Mouse (Mus musculus) hindlimb bud, embryonic 11.5 days (tissue): ENCODE results near the gene Cdhr1.

Experiments
- DNase-seq: peaks from one replicate; pipeline ENCODE4 v3.0.0-alpha.2; 2012; ENCODE audit warnings: low read depth, low spot score; ENCODE audit errors: extremely low spot score

The Cdhr1 gene

GRCm38 (mm10) chr14:37080724-37081123 lies 17.4 kb downstream of the Cdhr1 start:
- DNase-seq: no peak

- peak; percentile 60 for DNase-seq
Measured at GRCm38 (mm10) chr14:37068516-37068915, 29.6 kb downstream of the Cdhr1 start.

GRCm38 (mm10) chr14:37067629-37068028 lies 30.5 kb downstream of the Cdhr1 start, which contains the start of gene Lrit2:
Lrit2 (plus strand) TSS chr14:37067929.
- DNase-seq: no peak

- DNase-seq: no peak
Measured at GRCm38 (mm10) chr14:37066636-37067035, 31.5 kb downstream of the Cdhr1 start.

- DNase-seq: no peak
Measured at GRCm38 (mm10) chr14:37064849-37065248, 33.3 kb downstream of the Cdhr1 start.

- DNase-seq: no peak
Measured at GRCm38 (mm10) chr14:37048914-37049410, 49.2 kb downstream of the Cdhr1 start, which contains the start of gene Rgr. Rgr (minus strand) TSS chr14:37048964.

GRCm38 (mm10) chr14:37034432-37034831 lies 63.7 kb downstream of the Cdhr1 start:
- no peak for DNase-seq

GRCm38 (mm10) chr14:37033241-37033640 lies 64.9 kb downstream of the Cdhr1 start:
- peak; percentile 12 for DNase-seq

- DNase-seq: no peak
Measured at GRCm38 (mm10) chr14:37032481-37033104, 65.6 kb downstream of the Cdhr1 start.

- DNase-seq: no peak
Measured at GRCm38 (mm10) chr14:37028555-37028954, 69.6 kb downstream of the Cdhr1 start.

GRCm38 (mm10) chr14:37027951-37028350 lies 70.2 kb downstream of the Cdhr1 start:
- DNase-seq: no peak
